ENCODE assay signal across 8 mouse cellular contexts in genomic region chr19:5424782-5425741, GRCm38 (mm10). TPM values are rescaled to one million over a fixed set of nuclear protein-coding genes. Genes with fewer than 3 reads are reported as not detected.
DNase-seq lines count a peak whose midpoint lies in the region; ATAC-seq and TF ChIP-seq lines count a peak whose summit lies in the region.

Gene Drap1, minus strand, starts transcription at chr19:5424979.
Gene AI837181, plus strand, starts transcription at chr19:5425144.

- under 1% methylated on average over 87 of the region's 87 CpGs for WGBS in hindbrain, embryonic 10.5 days
- WGBS in lung, postnatal 0 days: 2% methylated on average over 54 of the region's 87 CpGs

- peaks cover 57% of the 10 kb centered on the region for H3K36me3 ChIP-seq in hindbrain, embryonic 10.5 days
- peaks cover 12% of the 10 kb centered on the region; the same call in 1 of the 2 replicates for H3K36me3 ChIP-seq in lung, postnatal 0 days (ENCODE audit: insufficient read depth, low read length)

- H3K27me3 ChIP-seq in hindbrain, embryonic 10.5 days (ENCODE audit: insufficient read depth, poor library complexity, severe bottlenecking): no peaks in the 10 kb centered on the region
- no peaks in the 10 kb centered on the region for H3K27me3 ChIP-seq in lung, postnatal 0 days (replicated peaks; ENCODE audit: insufficient read depth, low read length)

- peak; percentile 83 for DNase-seq in MEL-GATA-1-ER (ENCODE audit: extremely low read depth, low read depth)
- DNase-seq in cerebellum, adult 8-10 months: peak; percentile 92
- peak; percentile 97 for DNase-seq in hindbrain, embryonic 10.5 days (ENCODE audit: low spot score)
- DNase-seq in layer of hippocampus, adult 9-11 months: peak; percentile 95
- peak; percentile 99 for DNase-seq in lung, postnatal 0 days (ENCODE audit: low spot score)
- DNase-seq in ovary, postnatal 14 days (ENCODE audit: low spot score): peak; percentile 92
- DNase-seq in thymus, postnatal 14 days: peak; percentile 97

- H3K9ac ChIP-seq in lung, postnatal 0 days (replicated peaks; ENCODE audit: low read depth): peak within 1 kb of the TSS; percentile 89

- H3K27ac ChIP-seq in hindbrain, embryonic 10.5 days: peak within 1 kb of the TSS; percentile 98
- H3K27ac ChIP-seq in lung, postnatal 0 days (ENCODE audit: low read length): peak within 1 kb of the TSS; percentile 98

- TF ChIP-seq EP300 in lung, postnatal 0 days (IDR thresholded peaks at IDR 0.05): peak; percentile 31; the same call in 1 of the 2 replicates

- peak; percentile 75 for ATAC-seq in frontal cortex, adult (ENCODE audit: low TSS enrichment)
- peak; percentile 90 for ATAC-seq in lung, postnatal 0 days

- H3K4me2 ChIP-seq in lung, postnatal 0 days (replicated peaks; ENCODE audit: low read depth, low read length): peak within 1 kb of the TSS; percentile 74

- H3K4me1 ChIP-seq in hindbrain, embryonic 10.5 days (replicated peaks): peaks cover 42% of the 10 kb centered on the region
- H3K4me1 ChIP-seq in lung, postnatal 0 days (ENCODE audit: insufficient read depth, low read depth, low read length): peaks cover 25% of the 10 kb centered on the region

- no peak for TF ChIP-seq CTCF in lung, postnatal 0 days (IDR thresholded peaks at IDR 0.05)

- no peaks in the 10 kb centered on the region for H3K9me3 ChIP-seq in hindbrain, embryonic 10.5 days
- H3K9me3 ChIP-seq in lung, postnatal 0 days (ENCODE audit: low read length): no peaks in the 10 kb centered on the region

- H3K4me3 ChIP-seq in hindbrain, embryonic 10.5 days: peak within 1 kb of the TSS; percentile 90
- peak within 1 kb of the TSS; percentile 92 for H3K4me3 ChIP-seq in lung, postnatal 0 days (ENCODE audit: low read depth, low read length)

RNA-seq across cellular contexts. Expression of gene Drap1, which starts in this region (rescaled TPM):
- 223 and 271 TPM in 2 replicates for polyA plus RNA-seq in hindbrain, embryonic 10.5 days (2016; fragmentation: Nextera tagmentation; extraction: Ambion mirVana)
- polyA plus RNA-seq in lung, postnatal 0 days (2015; fragmentation: Nextera tagmentation; extraction: Ambion mirVana): 352 and 379 TPM in 2 replicates

RNA-seq across cellular contexts. Expression of gene AI837181, which starts in this region (rescaled TPM):
- 53.8 and 63.9 TPM in 2 replicates for polyA plus RNA-seq in hindbrain, embryonic 10.5 days (2016; fragmentation: Nextera tagmentation; extraction: Ambion mirVana)
- 61.7 and 63.6 TPM in 2 replicates for polyA plus RNA-seq in lung, postnatal 0 days (2015; fragmentation: Nextera tagmentation; extraction: Ambion mirVana)

Comparison
In these comparisons a context has a peak if more than half of its experiments do, and no peak if none do; other contexts are left out.
1. Peak in every context shown above with its lines: DNase-seq, ATAC-seq, H3K4me3 ChIP-seq and H3K27ac ChIP-seq.